Mouse (Mus musculus): ENCODE results near the gene P2rx5.

The P2rx5 gene

GRCm38 (mm10) chr11:73176186-73176585 is 16.0 kb downstream of the P2rx5 start:
- no peak for DNase-seq (ENCODE audit: low spot score in 2 of 2)

GRCm38 (mm10) chr11:73176608-73177508 is 16.6 kb downstream of the P2rx5 start, which contains the start of the genes Emc6 and Tax1bp3:
Emc6 (minus strand) TSS chr11:73177037.
Tax1bp3 (plus strand) TSS chr11:73177083.
- DNase-seq (ENCODE audit: low spot score in 2 of 2): peak; percentile 97

GRCm38 (mm10) chr11:73177509-73177875 is 17.3 kb downstream of the P2rx5 start:
- DNase-seq (ENCODE audit: low spot score in 2 of 2): peak; percentile 83 to 85

GRCm38 (mm10) chr11:73177895-73178294 is 17.7 kb downstream of the P2rx5 start:
- no peak for DNase-seq (ENCODE audit: low spot score in 2 of 2)

- DNase-seq (ENCODE audit: low spot score in 2 of 2): no peak
These were observed 25.8 kb downstream of the P2rx5 start for GRCm38 (mm10) chr11:73185872-73186615.

- DNase-seq (ENCODE audit: low spot score in 2 of 2): no peak
These were observed 27.0 kb downstream of the P2rx5 start for GRCm38 (mm10) chr11:73187231-73187630.

GRCm38 (mm10) chr11:73193047-73193446 is 32.8 kb downstream of the P2rx5 start:
- DNase-seq (ENCODE audit: low spot score in 2 of 2): peak in 1 of 2 experiments; percentile 48

GRCm38 (mm10) chr11:73194444-73194843 is 34.2 kb downstream of the P2rx5 start:
- no peak for DNase-seq (ENCODE audit: low spot score in 2 of 2)

- no peak for DNase-seq (ENCODE audit: low spot score in 2 of 2)
These were observed 38.0 kb downstream of the P2rx5 start for GRCm38 (mm10) chr11:73198190-73198589.

- peak; percentile 90 to 96 for DNase-seq (ENCODE audit: low spot score in 2 of 2)
These were observed 38.5 kb downstream of the P2rx5 start, which contains the start of gene Ctns for GRCm38 (mm10) chr11:73198603-73199229. Ctns (minus strand) TSS chr11:73199042.

- peak; percentile 96 for DNase-seq (ENCODE audit: low spot score in 2 of 2)
These were observed 39.0 kb downstream of the P2rx5 start, which contains the start of gene Shpk for GRCm38 (mm10) chr11:73199230-73199712. Shpk (plus strand) TSS chr11:73199460.

- DNase-seq (ENCODE audit: low spot score in 2 of 2): peak in 1 of 2 experiments; percentile 28
These were observed 39.7 kb downstream of the P2rx5 start for GRCm38 (mm10) chr11:73199879-73200278.

GRCm38 (mm10) chr11:73201021-73201420 is 40.8 kb downstream of the P2rx5 start:
- no peak for DNase-seq (ENCODE audit: low spot score in 2 of 2)

- DNase-seq (ENCODE audit: low spot score in 2 of 2): peak; percentile 21 to 44
These were observed 41.4 kb downstream of the P2rx5 start for GRCm38 (mm10) chr11:73201597-73201996.

GRCm38 (mm10) chr11:73203895-73204294 is 43.7 kb downstream of the P2rx5 start:
- DNase-seq (ENCODE audit: low spot score in 2 of 2): peak in 1 of 2 experiments; percentile 7

GRCm38 (mm10) chr11:73205194-73205593 is 45.0 kb downstream of the P2rx5 start:
- no peak for DNase-seq (ENCODE audit: low spot score in 2 of 2)

- DNase-seq (ENCODE audit: low spot score in 2 of 2): no peak
These were observed 47.4 kb downstream of the P2rx5 start for GRCm38 (mm10) chr11:73207621-73208020.

GRCm38 (mm10) chr11:73213956-73214355 is 53.7 kb downstream of the P2rx5 start:
- no peak for DNase-seq (ENCODE audit: low spot score in 2 of 2)

- no peak for DNase-seq (ENCODE audit: low spot score in 2 of 2)
These were observed 59.5 kb downstream of the P2rx5 start for GRCm38 (mm10) chr11:73219671-73220070.

GRCm38 (mm10) chr11:73220651-73221050 is 60.4 kb downstream of the P2rx5 start:
- DNase-seq (ENCODE audit: low spot score in 2 of 2): no peak

Data from heart, adult 9 months (tissue).